8 mouse cellular contexts compared by ENCODE assay signal in genomic region chr11:96978401-96979246, GRCm38 (mm10). TPM values are rescaled to one million over a fixed set of nuclear protein-coding genes. Genes with fewer than 3 reads are reported as not detected.
DNase-seq lines count a peak whose midpoint lies in the region; ATAC-seq and TF ChIP-seq lines count a peak whose summit lies in the region.

No protein-coding gene starts in this region.

- no peaks in the 10 kb centered on the region for H3K36me3 ChIP-seq in embryonic facial prominence, embryonic 11.5 days (replicated peaks; ENCODE audit: control insufficient read depth, insufficient read depth, low read depth, low read length)
- no peaks in the 10 kb centered on the region for H3K36me3 ChIP-seq in neural tube, embryonic 12.5 days

- DNase-seq in layer of hippocampus, adult 2 months (ENCODE audit: low spot score in 2 of 2): no peak
- no peak for DNase-seq in layer of hippocampus, postnatal 25 days (ENCODE audit: extremely low spot score in 1 of 2, low spot score in 1 of 2)
- no peak for DNase-seq in embryonic facial prominence, embryonic 11.5 days (ENCODE audit: low spot score)
- peak; percentile 63 for DNase-seq in induced T-regulatory cell, adult 2 months (ENCODE audit: low read depth)
- no peak for DNase-seq in adrenal gland, postnatal 25 days
- DNase-seq in B cell, adult 2 months: no peak
- DNase-seq in layer of hippocampus, adult 8-10 months (ENCODE audit: low spot score in 2 of 2): no peak

- no peaks in the 10 kb centered on the region for H3K4me1 ChIP-seq in embryonic facial prominence, embryonic 11.5 days (ENCODE audit: control insufficient read depth, insufficient read depth, low read length)
- peaks cover 23% of the 10 kb centered on the region for H3K4me1 ChIP-seq in neural tube, embryonic 12.5 days

- H3K4me3 ChIP-seq in layer of hippocampus, adult 2 months: peak overlapping the region; percentile 90
- H3K4me3 ChIP-seq in embryonic facial prominence, embryonic 11.5 days (ENCODE audit: low read depth, low read length): peak overlapping the region; percentile 34
- peak overlapping the region; percentile 46 for H3K4me3 ChIP-seq in neural tube, embryonic 12.5 days

- peak overlapping the region; percentile 59 for H3K9ac ChIP-seq in embryonic facial prominence, embryonic 11.5 days (replicated peaks; ENCODE audit: low read length)
- peak overlapping the region; percentile 57 for H3K9ac ChIP-seq in neural tube, embryonic 12.5 days

- TF ChIP-seq CTCF in layer of hippocampus, adult 2 months (conservative IDR thresholded peaks at IDR 0.05): no peak

- H3K9me3 ChIP-seq in embryonic facial prominence, embryonic 11.5 days (replicated peaks; ENCODE audit: control insufficient read depth, low read length): no peaks in the 10 kb centered on the region
- H3K9me3 ChIP-seq in neural tube, embryonic 12.5 days: no peaks in the 10 kb centered on the region

- H3K4me2 ChIP-seq in embryonic facial prominence, embryonic 11.5 days (ENCODE audit: low read depth, low read length): peak overlapping the region; percentile 42
- H3K4me2 ChIP-seq in neural tube, embryonic 12.5 days (replicated peaks): peak overlapping the region; percentile 65

- H3K27ac ChIP-seq in layer of hippocampus, adult 2 months: peak overlapping the region; percentile 93
- peak overlapping the region; percentile 53 for H3K27ac ChIP-seq in embryonic facial prominence, embryonic 11.5 days (replicated peaks; ENCODE audit: low read depth, low read length)
- H3K27ac ChIP-seq in neural tube, embryonic 12.5 days: no peak overlapping the region

- 29% methylated on average over 17 of the region's 17 CpGs for WGBS in embryonic facial prominence, embryonic 11.5 days
- 39% methylated on average over 17 of the region's 17 CpGs for WGBS in neural tube, embryonic 12.5 days

- no peak for ATAC-seq in embryonic facial prominence, embryonic 11.5 days (replicated peaks; ENCODE audit: insufficient number of reproducible peaks, low FRiP score, low TSS enrichment, low read depth)
- ATAC-seq in neural tube, embryonic 12.5 days (ENCODE audit: low FRiP score, low read depth): no peak

- H3K27me3 ChIP-seq in embryonic facial prominence, embryonic 11.5 days (ENCODE audit: control insufficient read depth, insufficient read depth, low read length): no peaks in the 10 kb centered on the region
- H3K27me3 ChIP-seq in neural tube, embryonic 12.5 days (replicated peaks): 0 out of 2 replicates have a peak, but pooled peaks cover 4% of the 10 kb centered on the region

RNA-seq across cellular contexts. Expression of gene Sp2, which starts 4.1 kb away (rescaled TPM):
- 10 to 100 TPM; 15.9 to 17.2 TPM for total RNA-seq in layer of hippocampus, adult 2 months (2021)
- 10 to 100 TPM; 12.8 to 15.0 TPM for total RNA-seq in layer of hippocampus, postnatal 25 days (2021)
- 15.8 and 18.3 TPM in 2 replicates for polyA plus RNA-seq in embryonic facial prominence, embryonic 11.5 days (2014; fragmentation: Nextera tagmentation; extraction: Ambion mirVana)
- 19.3 and 20.4 TPM in 2 replicates for polyA plus RNA-seq in neural tube, embryonic 12.5 days (2016; fragmentation: Nextera tagmentation; extraction: Ambion mirVana)
- total RNA-seq in adrenal gland, postnatal 25 days (2021): 18.2 and 18.8 TPM in 2 replicates
- total RNA-seq in layer of hippocampus, adult 8-10 months (2022): 10 to 100 TPM in 3 of 4 experiments, 1 to 10 TPM in 1; 9.6 to 14.2 (median 11.8) TPM

RNA-seq across cellular contexts. Expression of gene Sp6, which starts 34.6 kb away (rescaled TPM):
- total RNA-seq in layer of hippocampus, adult 2 months (2021): 1 to 10 TPM in 1 of 2 experiments, under 1 TPM in 1; 0.79 to 1.2 TPM
- 1 to 10 TPM in 1 of 2 experiments, under 1 TPM in 1; 0.86 to 1.8 TPM for total RNA-seq in layer of hippocampus, postnatal 25 days (2021)
- polyA plus RNA-seq in embryonic facial prominence, embryonic 11.5 days (2014; fragmentation: Nextera tagmentation; extraction: Ambion mirVana): 0.29 and 0.45 TPM in 2 replicates
- polyA plus RNA-seq in neural tube, embryonic 12.5 days (2016; fragmentation: Nextera tagmentation; extraction: Ambion mirVana): 0.23 and 0.34 TPM in 2 replicates
- 0.33 and 0.39 TPM in 2 replicates for total RNA-seq in adrenal gland, postnatal 25 days (2021)
- total RNA-seq in layer of hippocampus, adult 8-10 months (2022): 1 to 10 TPM in 3 of 4 experiments, under 1 TPM in 1; 0.83 to 1.7 (median 1.5) TPM

RNA-seq across cellular contexts. Expression of gene Pnpo, which starts 34.8 kb away (rescaled TPM):
- total RNA-seq in layer of hippocampus, adult 2 months (2021): 10 to 100 TPM; 36.7 to 36.8 TPM
- total RNA-seq in layer of hippocampus, postnatal 25 days (2021): 10 to 100 TPM; 35.1 to 37.9 TPM
- polyA plus RNA-seq in embryonic facial prominence, embryonic 11.5 days (2014; fragmentation: Nextera tagmentation; extraction: Ambion mirVana): 26.7 and 29.0 TPM in 2 replicates
- 18.3 and 18.9 TPM in 2 replicates for polyA plus RNA-seq in neural tube, embryonic 12.5 days (2016; fragmentation: Nextera tagmentation; extraction: Ambion mirVana)
- 32.0 and 36.3 TPM in 2 replicates for total RNA-seq in adrenal gland, postnatal 25 days (2021)
- total RNA-seq in layer of hippocampus, adult 8-10 months (2022): 10 to 100 TPM; 38.1 to 41.5 (median 39.6) TPM

RNA-seq across cellular contexts. Expression of gene Prr15l, which starts 50.7 kb away (rescaled TPM):
- total RNA-seq in layer of hippocampus, adult 2 months (2021): not detected
- total RNA-seq in layer of hippocampus, postnatal 25 days (2021): not detected
- polyA plus RNA-seq in embryonic facial prominence, embryonic 11.5 days (2014; fragmentation: Nextera tagmentation; extraction: Ambion mirVana): 1.7 and 2.8 TPM in 2 replicates
- 0.05 and 0.61 TPM in 2 replicates for polyA plus RNA-seq in neural tube, embryonic 12.5 days (2016; fragmentation: Nextera tagmentation; extraction: Ambion mirVana)
- 0.27 and 0.76 TPM in 2 replicates for total RNA-seq in adrenal gland, postnatal 25 days (2021)
- not detected for total RNA-seq in layer of hippocampus, adult 8-10 months (2022)

RNA-seq across cellular contexts. Expression of gene Scrn2, which starts 51.1 kb away (rescaled TPM):
- 1 to 10 TPM; 4.9 to 5.5 TPM for total RNA-seq in layer of hippocampus, adult 2 months (2021)
- 1 to 10 TPM; 4.0 to 4.2 TPM for total RNA-seq in layer of hippocampus, postnatal 25 days (2021)
- 20.4 and 26.0 TPM in 2 replicates for polyA plus RNA-seq in embryonic facial prominence, embryonic 11.5 days (2014; fragmentation: Nextera tagmentation; extraction: Ambion mirVana)
- polyA plus RNA-seq in neural tube, embryonic 12.5 days (2016; fragmentation: Nextera tagmentation; extraction: Ambion mirVana): 19.8 and 21.9 TPM in 2 replicates
- total RNA-seq in adrenal gland, postnatal 25 days (2021): 12.8 and 22.7 TPM in 2 replicates
- total RNA-seq in layer of hippocampus, adult 8-10 months (2022): 1 to 10 TPM; 4.3 to 6.9 (median 6.3) TPM

Comparison
In these comparisons a context has a peak if more than half of its experiments do, and no peak if none do; other contexts are left out.
1. H3K4me3 ChIP-seq: peak in every context shown above with its lines; median percentile 90 in layer of hippocampus, adult 2 months; 46 in neural tube, embryonic 12.5 days; 34 in embryonic facial prominence, embryonic 11.5 days.